Mouse (Mus musculus) right cerebral cortex, postnatal 25 days (tissue): ENCODE data around the gene Rdm1.

ENCODE experiments used
- DNase-seq: peaks from one replicate; pipeline ENCODE4 v3.0.0; 2022

Rdm1 gene

GRCm38 (mm10) chr11:101681968-101682367 is 55.0 kb downstream of the Rdm1 start:
- DNase-seq, result no peak

GRCm38 (mm10) chr11:101682410-101682960 is 55.5 kb downstream of the Rdm1 start:
- DNase-seq, result no peak
